Mouse (Mus musculus) 3134 (cell line): ENCODE data around the gene Atf6.
A peak's percentile ranks its signal among the peaks of the same experiment; 100 is the strongest.

Source experiments
- DNase-seq: peaks from one replicate; pipeline ENCODE4 v3.0.0-alpha.2; 2011; ENCODE audit warnings: low spot score; ENCODE audit not compliant: insufficient read length; ENCODE audit errors: extremely low read depth

Gene Atf6

GRCm38 (mm10) chr1:170717241-170717828 lies 150.2 kb downstream of the Atf6 start:
- DNase-seq, result no peak

GRCm38 (mm10) chr1:170711731-170712130 lies 155.8 kb downstream of the Atf6 start:
- DNase-seq, result no peak

DNA sequence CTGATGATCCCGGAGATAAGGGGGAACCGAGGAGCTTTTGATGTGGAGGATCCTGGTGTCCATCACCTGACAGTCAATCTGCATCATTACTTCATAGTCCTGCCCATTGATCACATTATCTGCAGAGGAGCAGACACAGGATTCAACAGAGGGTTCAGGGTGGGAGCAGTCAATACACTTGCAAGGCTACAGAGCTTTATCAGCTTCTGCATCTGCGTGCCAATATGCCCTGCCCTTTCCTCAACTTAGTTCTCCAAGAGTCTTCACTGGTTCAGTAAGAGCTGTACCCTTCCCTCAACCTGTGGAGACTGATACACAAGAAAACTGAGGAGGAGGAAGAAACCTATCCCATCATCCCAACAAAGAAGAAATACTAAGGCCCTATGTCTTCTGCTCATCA lies 157.6 kb downstream of the Atf6 start:
- DNase-seq, result no peak

DNA sequence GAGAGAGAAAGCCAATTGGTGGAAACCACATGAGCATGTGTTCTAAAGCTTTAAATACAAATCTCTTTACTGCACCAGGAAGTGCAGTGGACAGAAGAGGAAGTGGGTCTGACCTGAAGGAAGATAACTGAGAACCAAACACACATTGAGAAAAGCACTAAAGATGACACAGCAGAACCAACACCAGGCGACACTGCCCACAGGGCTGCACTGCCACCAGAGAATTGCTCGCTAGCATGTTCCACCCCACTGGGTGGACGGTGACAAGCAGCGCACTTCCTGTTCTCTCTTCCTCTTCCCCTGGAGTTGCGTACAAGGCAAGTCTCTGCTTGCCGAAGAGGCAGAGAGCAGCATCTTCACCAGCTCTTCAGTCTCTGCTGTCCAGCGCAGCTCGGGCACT lies 158.1 kb downstream of the Atf6 start:
- no peak for DNase-seq

- DNase-seq, result no peak
These were observed 158.5 kb downstream of the Atf6 start for GRCm38 (mm10) chr1:170709034-170709433.

DNA sequence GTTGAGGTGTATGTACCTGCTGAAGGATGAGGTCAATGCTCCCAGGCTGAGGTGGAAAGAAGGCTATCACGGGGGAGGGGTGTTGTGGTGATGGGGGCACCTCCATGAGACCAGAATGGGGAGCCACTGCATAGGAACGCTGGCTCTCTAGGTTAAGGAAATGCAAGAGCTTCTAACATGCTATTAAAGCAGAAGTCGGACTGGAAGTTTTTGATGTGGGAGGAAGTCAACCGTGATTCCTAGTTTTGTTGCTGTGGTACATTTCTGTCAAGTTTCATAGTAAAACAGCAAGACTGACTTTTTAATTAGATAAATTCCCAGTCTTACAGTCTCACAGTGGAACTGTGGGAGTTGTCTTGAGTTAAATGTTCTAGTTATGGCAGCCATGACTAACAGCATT lies 161.5 kb downstream of the Atf6 start:
- DNase-seq, result no peak

DNA sequence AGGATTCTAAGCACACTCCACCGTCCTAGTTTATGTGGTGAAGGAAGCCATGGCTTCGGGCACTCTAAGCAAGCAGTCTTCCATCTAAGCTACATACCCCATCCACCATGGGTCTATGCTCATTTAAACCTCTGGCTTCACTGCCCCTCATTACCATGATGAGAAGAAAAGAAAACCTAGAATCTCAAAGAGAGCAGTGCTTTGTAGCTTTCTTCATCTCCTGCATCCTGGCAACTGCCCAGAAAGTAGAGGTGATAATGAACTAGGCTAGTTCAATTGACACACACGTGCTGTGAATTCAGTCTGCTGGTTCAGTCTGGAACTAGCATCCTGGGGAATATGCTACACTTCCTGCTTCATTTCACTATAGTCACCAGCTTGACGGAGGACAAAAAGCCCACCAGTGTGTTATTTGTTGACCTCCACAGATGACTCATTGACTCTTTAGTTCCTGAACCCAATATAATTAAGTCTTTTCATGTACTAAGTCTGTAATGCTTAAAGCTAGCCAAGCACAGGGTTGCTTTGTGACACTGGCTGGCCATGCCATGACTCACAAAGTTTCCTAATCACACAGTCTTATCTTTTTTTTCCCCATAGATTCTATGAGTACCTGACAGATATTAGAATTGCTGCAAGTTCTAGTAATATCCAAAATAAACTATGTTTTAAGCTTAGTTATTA lies 162.5 kb downstream of the Atf6 start:
- DNase-seq, result no peak

DNA sequence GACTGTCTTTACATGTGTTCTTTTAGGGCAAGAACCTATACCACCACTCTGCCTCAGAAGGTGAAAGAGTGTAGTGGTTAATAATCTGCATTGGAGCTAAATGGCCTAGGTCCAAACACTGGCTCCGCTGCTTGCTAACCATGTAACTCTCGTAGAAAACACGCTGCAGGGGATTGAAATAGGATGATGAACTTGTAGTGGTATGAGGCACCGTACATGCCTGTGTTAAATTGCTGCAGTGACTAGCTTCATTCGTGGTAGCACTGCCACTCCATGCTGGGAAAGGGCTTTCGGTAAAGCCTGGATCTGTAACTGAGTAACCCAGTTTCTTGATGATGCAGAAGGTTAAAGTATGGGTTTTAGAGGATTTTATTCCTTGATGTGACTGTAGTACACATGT lies 163.5 kb downstream of the Atf6 start:
- no peak for DNase-seq

- no peak for DNase-seq
These were observed 164.6 kb downstream of the Atf6 start for GRCm38 (mm10) chr1:170702958-170703357.

- no peak for DNase-seq
These were observed 165.3 kb downstream of the Atf6 start for GRCm38 (mm10) chr1:170702263-170702662.

DNA sequence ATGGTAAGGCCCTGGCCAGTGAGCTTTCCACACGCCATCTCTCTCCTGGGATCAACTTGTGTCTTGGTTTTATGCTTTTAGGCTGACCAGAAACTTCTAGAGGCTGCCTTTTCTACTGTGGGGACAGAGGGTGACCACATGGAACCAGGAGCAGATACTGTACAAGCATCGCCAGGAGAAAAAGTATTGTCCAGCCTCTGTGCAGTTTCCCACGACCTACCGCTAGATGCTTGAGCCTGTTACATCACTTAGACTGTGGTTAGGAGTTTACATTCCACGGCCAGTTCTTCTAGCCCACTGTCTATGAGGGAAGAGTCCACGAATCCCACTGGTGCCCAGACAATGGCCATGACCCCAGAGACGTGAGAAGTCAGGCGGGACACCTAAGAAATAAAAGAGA lies 166.0 kb downstream of the Atf6 start:
- no peak for DNase-seq

- no peak for DNase-seq
These were observed 166.4 kb downstream of the Atf6 start for GRCm38 (mm10) chr1:170701178-170701577.

DNA sequence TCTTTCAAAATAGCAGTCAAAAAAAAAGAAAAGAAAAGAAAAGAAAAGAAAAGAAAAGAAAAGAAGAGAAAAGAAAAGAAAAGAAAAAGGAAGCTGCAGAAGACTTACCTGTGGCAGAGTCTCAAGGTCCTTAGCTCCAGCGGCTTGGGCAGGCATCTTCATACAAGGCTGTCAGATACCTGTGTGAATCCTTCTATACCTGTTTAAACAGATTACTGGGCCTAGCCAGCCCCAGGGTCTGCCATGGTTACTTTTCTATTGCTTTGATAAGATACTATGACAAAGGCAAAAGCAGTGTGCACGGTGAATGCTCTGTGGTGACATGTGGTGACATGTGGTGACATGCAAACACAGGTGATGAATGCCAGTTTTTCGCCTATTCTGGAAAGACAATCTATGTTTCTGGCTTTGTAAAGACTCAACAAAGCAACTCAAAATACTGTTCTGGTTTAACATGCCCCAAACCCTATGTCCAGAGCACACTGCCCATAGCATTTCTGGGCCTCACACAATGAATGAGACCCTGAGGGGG lies 167.0 kb downstream of the Atf6 start:
- DNase-seq, result no peak

GRCm38 (mm10) chr1:170699553-170699952 lies 168.0 kb downstream of the Atf6 start:
- DNase-seq, result no peak

GRCm38 (mm10) chr1:170698771-170699170 lies 168.8 kb downstream of the Atf6 start:
- DNase-seq, result no peak

- no peak for DNase-seq
These were observed 169.7 kb downstream of the Atf6 start for GRCm38 (mm10) chr1:170697771-170698356.

DNA sequence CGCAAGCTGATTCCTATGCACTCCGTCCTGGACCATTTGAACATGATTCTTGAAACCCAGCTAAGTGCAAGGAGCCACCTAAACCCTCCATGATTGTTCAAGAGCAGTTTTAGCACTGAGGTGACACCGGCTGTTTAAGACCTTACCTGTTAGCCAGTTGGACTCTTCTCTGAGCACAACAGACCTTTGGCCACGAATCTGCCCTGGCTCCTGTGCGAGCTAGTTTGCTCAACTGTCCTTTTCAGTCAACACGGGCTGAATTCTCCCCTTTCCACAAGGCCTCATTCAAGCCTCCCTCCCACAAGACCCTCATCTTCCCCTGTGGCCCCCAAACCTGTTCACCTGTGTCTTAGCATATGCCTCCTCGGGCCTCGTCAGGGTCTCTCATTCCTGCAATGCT lies 170.6 kb downstream of the Atf6 start:
- no peak for DNase-seq

DNA sequence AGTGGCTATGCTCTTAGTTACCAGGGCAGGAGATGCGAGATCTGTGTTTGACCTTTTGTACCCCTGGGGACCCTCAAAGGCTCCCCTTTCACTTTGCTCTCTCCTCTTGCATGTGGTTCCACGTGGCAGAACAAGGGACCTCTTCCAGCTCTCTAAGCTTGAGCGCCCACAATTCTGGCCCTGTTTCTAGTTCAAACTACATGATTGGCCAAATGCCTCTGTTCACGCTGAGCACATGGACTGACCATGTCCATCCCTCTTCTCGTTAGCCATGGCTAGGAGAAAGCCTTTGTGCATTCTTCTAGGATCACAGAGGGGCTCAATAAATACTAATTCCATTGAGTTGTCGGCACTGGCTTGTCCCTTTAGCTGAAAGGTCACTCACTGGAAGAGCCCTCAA lies 172.2 kb downstream of the Atf6 start:
- no peak for DNase-seq

DNA sequence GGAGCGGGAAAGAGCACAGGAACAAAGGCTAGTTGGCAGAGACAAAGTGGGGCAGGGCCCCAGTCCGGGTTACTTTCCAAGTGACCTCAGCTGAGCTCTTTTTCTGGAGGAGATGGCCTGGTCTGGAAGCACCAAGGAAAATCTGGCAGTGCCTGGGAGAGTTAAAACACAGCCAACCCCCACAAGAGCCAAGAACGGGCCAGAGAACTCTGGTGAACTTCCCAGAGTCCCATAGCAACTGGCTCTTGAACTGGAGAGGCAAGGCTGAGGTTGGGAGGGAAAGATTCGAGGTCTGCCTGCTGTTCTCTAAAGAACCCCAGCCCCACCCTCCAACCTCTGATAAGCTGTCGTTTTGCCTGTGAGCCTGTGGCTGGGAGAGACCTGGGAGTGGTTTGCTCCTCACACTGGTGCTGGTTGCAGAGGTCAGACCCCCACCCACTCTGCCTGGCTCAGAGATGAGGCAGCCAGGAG lies 172.7 kb downstream of the Atf6 start:
- DNase-seq, result no peak

DNA sequence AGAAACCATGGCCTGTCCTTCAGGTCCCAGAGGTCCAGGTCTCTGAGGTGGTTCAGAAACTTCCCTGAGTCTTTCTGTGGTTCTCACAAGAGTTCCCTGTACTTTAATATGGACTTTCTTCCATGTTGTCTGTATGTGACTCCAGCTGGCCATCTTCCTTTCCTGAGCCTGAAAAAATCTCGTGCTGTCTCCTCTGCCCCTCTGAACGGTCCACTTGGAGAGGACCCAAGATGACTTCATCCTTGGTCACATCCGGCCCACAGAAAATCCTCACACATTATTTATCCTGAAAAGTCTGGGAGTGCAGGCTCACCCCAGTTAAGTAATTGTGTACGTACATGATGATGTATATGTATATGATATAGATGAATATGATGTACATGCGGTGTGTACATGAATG lies 176.3 kb downstream of the Atf6 start:
- peak; percentile 30 for DNase-seq

GRCm38 (mm10) chr1:170689773-170690172 lies 177.8 kb downstream of the Atf6 start:
- DNase-seq, result no peak

- DNase-seq, result no peak
These were observed 183.7 kb downstream of the Atf6 start for GRCm38 (mm10) chr1:170683863-170684262.
